Mouse (Mus musculus) stomach, postnatal 0 days (tissue): ENCODE measurements at regions not wholly inside any gene's neighbourhood (a gene's known extent, or its start where the extent isn't known, plus 50 kb on each side); places are given as distances from the start of the nearest gene placed in this dataset.

Source experiments
- CTCF ChIP-seq: IDR thresholded peaks from 2 replicates; pipeline ENCODE4 v1.5.1; 2016; ENCODE audit warnings: antibody characterized with exemption, low read depth, mild to moderate bottlenecking, moderate library complexity
- EP300 ChIP-seq: optimal IDR thresholded peaks from 2 replicates; pipeline ENCODE3; 2016; ENCODE audit warnings: antibody characterized with exemption

- TF ChIP-seq CTCF (no peak), EP300 (no peak)
Measured at GRCm38 (mm10) chr7:37307191-37307590, 466.2 kb downstream of the Zfp536 start.
